Mouse (Mus musculus) CD8-positive naive resting alpha-beta T cell, adult 2 months (primary cell): Measurements from ENCODE around the gene Ccdc6.
"Not testable (repeated sequence)": the region's sequence is repeated elsewhere in the genome, so short reads cannot be mapped to it uniquely, and the experiment has no call there.

Experiments
- DNase-seq, 2 experiments: peaks; one replicate each; pipeline ENCODE4 v3.0.0; 2022; ENCODE audit warnings: low read depth in 2 of 2, low spot score in 2 of 2

Gene Ccdc6

DNA sequence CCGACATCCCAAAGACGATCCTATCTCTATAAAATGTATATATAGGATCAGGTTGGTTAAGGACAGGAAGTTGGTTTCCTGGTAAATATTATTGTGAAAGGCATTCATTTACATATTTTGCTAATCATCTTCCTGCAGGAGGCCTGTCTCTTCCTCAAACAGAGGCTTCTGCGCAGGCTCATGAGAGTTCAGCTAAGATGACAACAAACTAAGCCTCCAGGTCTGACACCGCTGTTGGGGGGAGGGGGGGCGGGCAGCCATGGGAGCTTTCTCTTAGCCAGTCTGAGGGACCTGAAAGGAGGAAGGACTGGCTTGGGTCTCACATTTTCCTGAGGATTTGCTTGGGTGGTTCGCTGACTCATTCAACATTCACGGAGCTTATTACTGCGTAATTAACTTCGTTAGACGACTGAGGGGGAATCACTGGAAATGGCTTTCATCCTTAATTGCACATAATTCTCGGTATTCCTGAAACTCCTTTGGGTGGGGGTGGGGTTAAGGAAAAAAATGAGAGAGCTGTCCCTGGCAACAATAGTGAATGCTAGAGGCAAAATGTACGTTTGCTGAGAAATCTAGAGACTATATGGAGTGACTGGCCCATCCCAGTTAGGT lies 104.1 kb downstream of the Ccdc6 start:
- DNase-seq, result no peak

GRCm38 (mm10) chr10:70204505-70205399 lies 107.8 kb downstream of the Ccdc6 start, which contains the start of gene Mrln:
Gene Mrln (plus strand): TSS chr10:70204664.
- no peak for DNase-seq

DNA sequence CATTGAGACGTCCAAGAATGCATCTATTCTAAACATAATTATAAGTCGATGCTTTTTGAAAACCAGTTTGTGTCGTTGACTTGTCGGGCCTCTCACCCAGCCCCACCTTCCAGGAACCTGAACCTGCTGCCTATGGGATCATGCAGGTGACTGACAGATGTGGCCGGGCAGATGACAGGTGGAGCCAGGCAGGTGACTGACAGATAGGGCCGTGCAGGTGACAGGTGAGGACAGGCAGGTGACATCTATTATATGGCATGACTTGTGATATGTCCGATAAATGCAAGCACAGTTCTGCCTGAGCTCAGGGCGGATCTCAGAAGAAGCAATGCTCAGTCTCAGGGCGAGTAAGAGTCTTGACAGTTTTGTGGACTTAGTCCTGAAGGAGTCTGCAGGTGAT lies 114.4 kb downstream of the Ccdc6 start:
- no peak for DNase-seq

GRCm38 (mm10) chr10:70220971-70221370 lies 124.0 kb downstream of the Ccdc6 start:
- DNase-seq, result no peak

DNA sequence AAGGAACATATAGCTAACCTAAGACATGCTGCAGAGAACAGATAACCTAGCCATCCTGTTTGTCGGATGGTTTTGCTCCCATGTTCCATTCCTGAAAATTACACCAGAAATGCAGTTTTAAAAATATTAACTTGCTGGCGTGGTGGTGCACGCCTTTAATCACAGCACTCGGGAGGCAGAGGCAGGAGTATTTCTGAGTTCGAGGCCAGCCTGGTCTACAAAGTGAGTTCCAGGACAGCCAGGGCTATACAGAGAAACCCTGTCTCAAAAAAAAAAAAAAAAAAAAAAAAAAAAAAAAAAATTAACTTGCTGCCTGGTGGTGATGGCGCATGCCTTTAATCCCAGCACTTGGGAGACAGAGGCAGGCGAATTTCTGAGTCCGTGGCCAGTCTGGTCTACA lies 125.3 kb downstream of the Ccdc6 start:
- DNase-seq, result not testable (repeated sequence)

GRCm38 (mm10) chr10:70224571-70224970 lies 127.7 kb downstream of the Ccdc6 start:
- DNase-seq, result no peak

GRCm38 (mm10) chr10:70225760-70226159 lies 128.8 kb downstream of the Ccdc6 start:
- DNase-seq, result no peak

GRCm38 (mm10) chr10:70226608-70227007 lies 129.7 kb downstream of the Ccdc6 start:
- no peak for DNase-seq

- DNase-seq, result no peak
Observed at GRCm38 (mm10) chr10:70230352-70230751, 133.4 kb downstream of the Ccdc6 start.

DNA sequence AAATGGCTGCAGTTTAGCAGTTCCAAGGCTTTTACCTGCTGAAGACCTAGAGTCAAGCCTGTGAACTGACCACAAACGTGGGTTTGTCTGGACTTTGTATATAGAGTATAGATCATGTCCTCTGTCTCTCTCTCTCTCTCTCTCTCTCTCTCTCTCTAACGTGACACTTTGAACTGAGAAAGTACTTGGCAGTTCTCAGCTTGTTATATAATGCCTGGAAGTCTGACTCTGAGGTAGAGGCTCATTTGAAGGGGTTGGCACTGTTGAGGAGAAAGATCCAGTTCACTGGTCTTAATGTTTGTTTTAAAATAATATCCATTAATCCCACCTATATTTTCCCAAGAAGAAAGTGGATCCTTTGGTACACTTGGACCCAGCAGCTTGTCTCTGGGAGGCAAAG lies 141.0 kb downstream of the Ccdc6 start:
- DNase-seq, result no peak
